Mouse (Mus musculus): ENCODE results near the gene Stmn1.
A peak's percentile ranks its signal among the peaks of the same experiment; 100 is the strongest.
"Not testable (repeated sequence)": the region's sequence is repeated elsewhere in the genome, so short reads cannot be mapped to it uniquely, and the experiment has no call there.

Gene Stmn1

GRCm38 (mm10) chr4:134489986-134490665, 22.0 kb downstream of the Stmn1 start:
- DNase-seq = no peak

- peak; percentile 59 for DNase-seq
Observed at GRCm38 (mm10) chr4:134491716-134492115, 23.6 kb downstream of the Stmn1 start.

GRCm38 (mm10) chr4:134494161-134494560, 26.0 kb downstream of the Stmn1 start:
- not testable (repeated sequence) for DNase-seq

GRCm38 (mm10) chr4:134494780-134495545, 26.8 kb downstream of the Stmn1 start:
- DNase-seq = peak; percentile 74

DNA sequence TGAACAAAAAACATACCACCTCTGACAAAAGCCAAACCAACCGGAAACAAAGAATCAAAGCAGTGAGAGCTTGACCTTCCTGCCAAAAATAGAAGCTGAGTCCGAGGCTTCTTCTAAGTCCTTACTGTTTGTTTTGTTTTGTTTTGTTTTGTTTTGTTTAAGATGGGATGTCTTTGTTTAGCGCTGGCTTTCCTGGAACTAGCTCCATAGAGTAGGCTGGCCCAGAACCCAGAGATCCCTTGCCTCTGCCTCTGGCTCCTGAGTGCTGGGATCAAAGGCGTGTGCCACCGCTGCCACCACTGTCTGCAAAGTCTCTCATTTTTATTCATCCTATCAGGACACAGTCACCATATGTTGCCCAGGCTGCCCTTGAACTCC, 27.4 kb downstream of the Stmn1 start:
- peak; percentile 52 for DNase-seq

DNA sequence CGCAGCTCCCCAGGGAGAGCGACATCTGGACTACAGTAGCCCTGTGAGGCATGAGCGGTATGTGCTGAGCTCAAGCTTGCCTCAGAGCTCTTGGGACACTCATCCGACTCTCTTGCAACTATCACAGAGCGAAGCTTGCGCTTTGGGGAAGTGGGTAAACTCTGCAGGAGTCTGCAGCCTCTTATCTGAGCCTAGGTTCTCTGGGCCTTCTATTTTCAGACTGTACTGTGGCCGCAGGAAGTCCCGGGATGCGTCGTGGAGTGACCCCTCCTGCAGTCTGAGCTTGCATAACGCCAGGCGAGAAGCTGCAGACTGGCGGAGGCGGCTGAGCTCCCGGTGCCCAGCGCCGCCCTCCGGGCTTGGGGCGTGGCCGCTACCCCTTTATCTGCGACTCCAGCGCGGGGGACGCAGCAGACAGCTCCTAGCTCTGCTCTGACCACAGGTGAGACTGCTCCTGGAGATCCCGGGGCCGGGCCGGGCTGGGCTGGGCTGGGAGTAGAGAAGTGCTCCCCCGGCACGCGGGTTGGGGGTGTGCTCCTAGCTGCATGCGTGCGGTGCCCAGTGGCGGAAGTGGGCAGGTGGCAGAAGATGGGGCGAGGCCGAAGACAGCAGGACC, 28.6 kb downstream of the Stmn1 start, which contains the start of gene Paqr7:
TSS of gene Paqr7 (plus strand) at position 103 of the 616 bp plus-strand sequence.
- DNase-seq = peak; percentile 87

DNA sequence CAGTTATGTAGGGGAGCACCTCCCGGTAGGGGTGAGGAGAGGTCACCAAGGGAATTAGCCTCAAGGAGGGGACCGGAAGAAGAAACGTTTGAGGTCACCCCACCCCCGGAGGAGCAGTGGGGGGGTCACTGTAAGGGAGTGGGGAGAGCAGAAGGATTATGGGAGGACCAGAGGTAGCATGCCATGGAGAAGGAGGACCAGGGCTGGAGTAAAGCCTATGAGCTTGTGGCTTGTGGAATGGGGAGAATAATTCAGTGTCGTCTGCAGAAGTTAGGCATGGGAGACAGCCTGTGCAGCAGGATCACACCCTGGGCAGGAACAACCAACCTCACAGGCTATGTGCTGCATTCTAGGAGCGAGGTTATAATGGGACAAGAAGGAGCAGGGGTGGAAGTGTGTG, 29.1 kb downstream of the Stmn1 start:
- DNase-seq = no peak

- no peak for DNase-seq
Observed at GRCm38 (mm10) chr4:134497986-134498731, 30.0 kb downstream of the Stmn1 start.

DNA sequence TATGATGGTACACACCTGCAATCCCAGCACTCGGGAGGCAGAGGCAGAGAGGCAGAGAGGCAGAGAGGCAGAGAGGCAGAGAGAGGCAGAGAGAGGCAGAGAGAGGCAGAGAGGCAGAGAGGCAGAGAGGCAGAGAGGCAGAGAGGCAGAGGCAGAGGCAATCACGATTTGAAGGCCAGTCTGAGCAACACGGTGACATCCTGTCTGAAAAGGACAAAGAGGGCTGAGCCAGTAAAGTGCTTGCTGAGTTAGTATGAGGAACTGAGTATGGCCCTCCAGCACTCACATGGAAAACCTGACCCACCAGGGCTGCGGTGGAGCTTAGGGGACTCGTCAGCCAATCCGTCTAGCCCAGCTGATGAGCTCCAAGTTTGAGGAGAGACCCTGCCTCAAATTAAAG, 30.9 kb downstream of the Stmn1 start:
- DNase-seq = not testable (repeated sequence)

DNA sequence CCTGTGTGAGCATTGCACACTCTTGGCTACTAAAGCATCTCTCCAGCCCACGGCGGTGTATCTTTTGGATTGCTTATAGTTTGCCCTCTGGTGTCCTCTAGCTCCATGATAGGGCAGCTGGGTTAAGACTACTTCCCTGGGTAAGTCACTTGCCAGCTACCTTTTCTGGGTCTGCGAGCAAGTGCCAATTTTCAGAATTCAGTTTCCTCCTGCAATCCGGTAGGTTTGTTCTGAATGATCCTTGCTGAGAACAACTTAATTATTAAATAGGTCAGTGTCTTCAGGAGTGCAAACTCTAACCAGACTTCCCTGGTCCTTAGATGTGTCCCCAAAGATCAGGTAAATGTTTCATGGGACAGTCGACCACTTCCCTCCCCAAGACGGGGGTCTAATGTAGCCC, 33.0 kb downstream of the Stmn1 start:
- no peak for DNase-seq

DNA sequence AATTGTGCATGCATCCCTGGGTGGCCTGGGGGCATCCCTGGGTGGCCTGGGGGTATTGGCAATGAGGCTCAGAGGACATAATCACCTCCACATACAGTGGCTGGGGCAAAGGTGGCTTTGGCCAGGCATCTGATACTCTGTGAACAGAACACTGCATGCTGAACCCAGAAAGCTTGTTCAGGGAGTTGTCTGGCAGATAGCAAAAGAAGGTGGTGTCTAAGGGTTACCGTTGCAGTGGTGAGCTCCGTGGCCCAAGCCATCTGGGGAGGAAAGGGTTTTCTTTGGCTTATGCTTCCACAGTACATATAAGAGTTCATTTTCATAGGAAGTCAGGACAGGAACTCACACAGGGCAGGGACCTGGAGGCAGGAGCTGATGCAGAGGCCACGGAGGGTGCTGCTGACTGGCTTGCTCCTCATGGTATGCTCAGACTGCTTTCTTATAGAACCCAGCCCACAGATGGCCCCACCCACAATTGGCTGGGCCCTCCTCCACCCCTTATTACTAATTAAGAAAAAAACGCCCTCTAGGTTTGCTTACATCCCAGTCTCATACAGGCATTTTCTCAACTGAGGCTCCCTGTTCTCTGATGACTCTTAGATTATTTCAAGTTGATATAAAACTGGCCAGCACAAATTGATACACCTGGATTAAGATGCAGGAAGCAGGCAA, 35.7 kb downstream of the Stmn1 start:
- no peak for DNase-seq

DNA sequence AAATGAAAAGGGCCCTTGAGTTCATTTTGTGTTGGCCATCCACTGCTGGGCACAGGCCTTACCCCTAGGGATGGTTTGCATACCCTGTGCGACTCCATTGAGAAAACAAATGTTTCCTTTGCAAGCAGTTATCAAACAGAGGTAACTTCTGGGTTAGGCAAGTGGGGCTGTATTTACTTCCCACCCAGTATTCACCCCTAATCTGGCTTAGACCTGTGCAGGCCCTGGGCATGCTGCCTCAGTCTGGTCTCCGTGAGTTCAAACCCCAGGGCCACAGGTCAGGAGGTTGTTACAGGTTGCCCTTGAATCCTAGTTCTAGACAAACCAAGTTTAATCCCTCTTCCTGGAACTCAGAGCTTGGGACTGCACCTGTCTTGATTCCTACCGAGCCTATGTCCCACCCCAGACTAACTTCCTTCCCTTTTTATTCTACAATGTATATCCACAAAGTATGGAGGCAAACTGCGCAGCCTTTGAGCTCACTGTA, 37.2 kb downstream of the Stmn1 start:
- DNase-seq = no peak

- DNase-seq = no peak
Observed at GRCm38 (mm10) chr4:134505966-134506594, 38.0 kb downstream of the Stmn1 start.

- no peak for DNase-seq
Observed at GRCm38 (mm10) chr4:134506713-134507112, 38.6 kb downstream of the Stmn1 start.

DNA sequence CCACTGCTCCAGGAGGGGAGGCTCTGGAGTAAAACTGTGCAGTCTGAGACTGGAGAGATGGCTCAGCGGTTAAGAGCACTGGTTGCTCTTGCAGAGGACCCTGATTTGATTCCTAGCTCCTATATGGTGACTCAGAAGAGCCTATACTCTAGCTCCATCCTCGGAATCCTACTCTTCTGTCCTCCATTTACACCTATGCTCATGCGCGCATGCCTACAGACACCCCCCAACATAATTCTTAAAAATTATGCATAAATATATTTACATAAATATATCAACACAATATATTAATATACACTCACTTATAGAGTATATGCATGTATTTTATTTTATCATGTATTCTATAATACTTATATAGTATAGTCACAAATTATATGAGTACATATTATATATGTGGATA, 42.3 kb downstream of the Stmn1 start:
- DNase-seq = no peak

DNA sequence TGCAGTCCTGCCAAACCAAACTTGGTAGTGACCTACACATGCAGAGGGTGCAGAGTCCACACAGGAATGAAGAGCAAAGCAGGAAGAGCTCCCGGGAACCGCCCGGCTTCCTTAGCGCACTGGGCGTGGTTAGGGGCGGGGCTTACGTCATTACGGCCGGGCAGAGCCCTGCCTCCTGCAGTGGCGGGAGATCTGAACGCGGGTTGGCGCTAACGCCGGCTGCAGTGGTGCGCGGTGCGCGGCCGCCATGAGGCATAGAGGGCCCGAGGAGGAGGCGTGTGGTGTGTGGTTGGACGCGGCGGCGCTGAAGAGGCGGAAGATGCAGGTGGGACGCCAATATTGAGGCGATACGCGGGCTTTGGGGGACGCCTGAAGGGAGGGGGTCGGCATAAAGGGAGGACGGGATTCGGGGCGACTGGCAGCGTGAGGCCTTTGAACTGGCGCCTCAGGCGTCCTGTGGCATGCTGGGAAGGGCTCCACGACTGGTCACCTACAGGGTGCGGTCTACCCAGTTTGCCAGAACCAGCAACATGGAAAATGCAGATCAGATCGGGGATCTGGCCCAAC, 42.8 kb downstream of the Stmn1 start, which contains the start of gene Aunip:
TSS of gene Aunip (plus strand) at position 155 of the 567 bp plus-strand sequence.
- peak; percentile 95 for DNase-seq

- DNase-seq = no peak
Observed at GRCm38 (mm10) chr4:134511730-134512129, 43.6 kb downstream of the Stmn1 start.

- DNase-seq = peak; percentile 93
Observed at GRCm38 (mm10) chr4:134512798-134513197, 44.7 kb downstream of the Stmn1 start.

DNA sequence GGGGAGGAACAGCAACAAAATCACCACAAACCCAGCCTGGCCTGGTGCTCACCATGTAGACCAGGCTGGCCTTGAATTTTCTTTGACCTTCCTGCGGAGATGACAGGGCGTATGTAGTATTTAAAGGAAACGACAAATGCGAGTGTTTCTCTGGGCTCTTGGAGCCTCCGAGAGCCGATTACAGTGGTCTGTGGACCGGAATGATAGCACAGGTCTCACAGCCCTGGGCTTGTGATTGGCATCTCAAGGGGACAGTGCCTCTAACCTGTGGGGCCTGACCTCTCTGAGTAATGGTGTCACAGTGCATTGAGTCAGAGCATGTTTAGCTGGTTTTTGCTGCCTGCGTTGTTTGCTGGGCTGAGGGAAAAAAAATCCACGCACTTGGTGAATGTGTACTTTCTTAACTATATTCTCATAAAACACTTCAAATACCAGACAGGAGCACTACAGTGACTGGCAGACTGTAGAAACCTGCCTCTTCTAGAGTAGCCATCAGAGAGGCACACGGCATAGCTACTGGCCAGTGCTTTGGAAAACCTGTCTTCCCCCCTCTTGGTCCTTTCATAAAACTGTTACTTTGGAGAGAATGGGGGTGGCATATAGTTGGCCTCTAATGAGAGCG, 46.3 kb downstream of the Stmn1 start:
- DNase-seq = no peak

DNA sequence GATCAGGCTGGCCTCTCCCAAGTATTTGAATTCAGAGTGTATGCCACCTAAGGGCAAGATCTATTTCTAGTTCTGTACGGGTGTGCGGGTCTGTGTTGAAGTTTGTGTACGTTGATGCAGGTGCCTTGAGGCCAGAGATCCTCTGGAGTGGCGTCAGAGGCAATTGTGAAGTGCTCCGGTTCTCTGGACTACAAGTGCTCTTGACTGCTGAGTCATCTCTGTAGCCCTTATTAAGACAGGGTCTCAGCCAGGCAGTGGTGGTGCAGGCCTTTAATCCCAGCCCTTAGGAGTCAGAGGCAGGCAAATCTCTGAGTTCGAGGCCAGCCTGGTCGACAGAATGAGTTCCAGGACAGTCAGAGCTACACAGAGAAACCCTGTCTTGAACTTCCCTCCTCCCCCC, 47.5 kb downstream of the Stmn1 start:
- no peak for DNase-seq

GRCm38 (mm10) chr4:134516981-134517380, 48.9 kb downstream of the Stmn1 start:
- no peak for DNase-seq
